Mouse (Mus musculus) limb, embryonic 13.5 days (tissue): Measurements from ENCODE around the gene Nap1l5. TPM values are rescaled to one million over a fixed set of nuclear protein-coding genes. Genes with fewer than 3 reads are reported as not detected.

Experiments used
- ATAC-seq: fragments of 200-750 bp; cut with Nextera tagmentation; 2 replicates; pipeline ENCODE4 v1.8.0; 2017; ENCODE audit warnings: low read depth, moderate number of reproducible peaks, moderate TSS enrichment; ENCODE audit not compliant: low FRiP score
- H3K27ac ChIP-seq: fragments of 300-500 bp; sonication (generic); 2 replicates; pipeline ENCODE4 v1.5.1; 2015; ENCODE audit warnings: inconsistent platforms, mild to moderate bottlenecking, moderate library complexity
- H3K27me3 ChIP-seq: fragments of 300-500 bp; sonication (generic); 2 replicates; pipeline ENCODE4 v1.6.1; 2015; ENCODE audit warnings: mild to moderate bottlenecking, inconsistent platforms
- H3K36me3 ChIP-seq: fragments of 300-500 bp; sonication (generic); 2 replicates; pipeline ENCODE4 v1.6.1; 2015; ENCODE audit warnings: inconsistent platforms, mild to moderate bottlenecking, moderate library complexity
- H3K4me1 ChIP-seq: fragments of 300-500 bp; sonication (generic); 2 replicates; pipeline ENCODE4 v1.6.1; 2015; ENCODE audit warnings: inconsistent platforms
- H3K4me2 ChIP-seq: fragments of 300-500 bp; sonication (generic); replicated peaks from 2 replicates; pipeline ENCODE4 v1.6.1; 2015; ENCODE audit warnings: inconsistent platforms, mild to moderate bottlenecking, moderate library complexity
- H3K4me3 ChIP-seq: fragments of 300-500 bp; sonication (generic); 2 replicates; pipeline ENCODE4 v1.5.1; 2015; ENCODE audit warnings: moderate library complexity, mild to moderate bottlenecking, inconsistent platforms
- H3K9ac ChIP-seq: fragments of 300-500 bp; sonication (generic); 2 replicates; pipeline ENCODE4 v1.6.1; 2015; ENCODE audit warnings: mild to moderate bottlenecking, inconsistent platforms
- H3K9me3 ChIP-seq: fragments of 300-500 bp; sonication (generic); 2 replicates; pipeline ENCODE4 v1.6.1; 2016; ENCODE audit warnings: inconsistent platforms
- WGBS: fragments of 180-500 bp; shearing (Covaris S2); methylation state at CpG from one replicate; pipeline ENCODE4 v1.1.7; 2015; 5-methylcytosine and 5-hydroxymethylcytosine counted together
- polyA plus RNA-seq: library from polyadenylated mRNA; unstranded; fragments of >200 nt; fragmentation: Nextera tagmentation; extraction: Ambion mirVana; gene quantifications from 2 replicates; pipeline ENCODE4 v1.2.1, GENCODE M21; 2015

Nap1l5 gene
- 3.4 and 3.9 TPM in 2 replicates for polyA plus RNA-seq

DNA sequence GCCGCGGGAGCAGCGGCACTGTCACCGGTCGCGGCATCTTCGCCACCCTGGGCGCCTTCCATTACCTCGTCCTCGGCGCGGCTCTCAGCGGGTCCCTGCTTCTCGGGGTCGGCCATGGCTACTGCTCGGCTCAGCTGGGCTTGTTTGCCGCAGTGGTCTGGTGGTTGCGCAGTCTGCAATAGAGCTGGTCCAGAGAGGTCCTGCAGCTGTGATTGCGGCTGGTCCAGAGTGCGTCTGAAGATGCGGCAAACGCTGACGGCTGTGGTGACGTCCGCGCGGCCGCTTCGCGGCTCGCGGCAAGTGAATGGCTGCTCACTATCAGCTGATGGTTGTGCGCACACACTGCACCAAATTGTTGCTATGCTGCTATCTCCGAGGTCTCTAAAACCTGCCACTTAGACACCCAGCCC, at the start of gene Nap1l5:
TSS of gene Nap1l5 (minus strand) at position 225 of the 410 bp plus-strand sequence.
- ATAC-seq = peak; percentile 64; the same call in 1 of the 2 replicates
- Histone ChIP-seq H3K27me3 (no peaks in the 10 kb centered on the region), H3K4me1 (peaks cover 8% of the 10 kb centered on the region), H3K4me2 (peak within 1 kb of the TSS; percentile 74), H3K4me3 (peak within 1 kb of the TSS; percentile 47), H3K9me3 (peaks cover 20% of the 10 kb centered on the region), H3K9ac (peak within 1 kb of the TSS; percentile 43; the same call in 1 of the 2 replicates), H3K27ac (no peak within 1 kb of the TSS), H3K36me3 (no peaks in the 10 kb centered on the region; the same call in 1 of the 2 replicates)
- 51% methylated on average over 34 of the region's 34 CpGs for WGBS

DNA sequence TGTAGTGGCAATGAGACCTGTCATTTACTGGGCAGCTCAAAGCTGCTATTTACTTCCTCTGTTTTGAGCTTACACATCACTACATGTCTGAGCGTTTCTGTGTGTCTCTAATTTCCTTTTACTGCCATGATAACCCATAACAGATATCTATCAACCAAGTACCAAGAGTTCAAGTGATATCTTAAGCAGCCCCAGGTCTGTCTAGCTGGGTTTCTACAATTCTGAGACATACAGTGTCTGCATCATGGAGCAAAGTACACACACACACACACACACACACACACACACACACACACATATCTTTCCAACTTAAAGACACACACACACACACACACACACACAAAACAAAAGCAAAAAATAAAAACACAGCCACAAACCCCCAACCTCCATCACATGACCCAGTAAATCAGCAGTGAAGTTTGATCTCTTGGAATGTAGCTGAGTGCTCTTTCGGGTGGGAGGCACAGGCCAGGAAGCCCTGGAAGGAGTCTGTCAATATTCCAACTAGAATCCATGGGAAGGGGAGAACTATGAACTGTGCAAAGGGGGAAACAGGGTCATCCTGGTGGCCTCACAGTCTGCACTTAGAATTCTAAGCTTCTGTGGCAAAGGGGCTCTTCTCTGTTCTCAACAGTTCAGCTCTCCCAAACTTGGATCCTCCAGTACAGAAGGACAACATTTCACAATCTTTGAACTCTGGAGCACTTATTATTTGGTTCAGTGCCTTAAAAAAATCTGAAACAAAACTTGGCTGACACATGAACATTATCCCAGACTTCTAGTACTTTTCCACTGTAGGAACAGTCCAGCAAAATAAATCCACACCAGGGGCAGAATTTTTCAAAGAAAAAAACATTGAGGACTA, 44.5 kb upstream of the Nap1l5 start:
- Histone ChIP-seq H3K27me3 (no peaks in the 10 kb centered on the region), H3K9me3 (no peaks in the 10 kb centered on the region), H3K9ac (no peak overlapping the region), H3K4me2 (no peak overlapping the region), H3K4me1 (no peaks in the 10 kb centered on the region), H3K4me3 (no peak overlapping the region), H3K36me3 (0 out of 2 replicates have a peak, but pooled peaks cover 12% of the 10 kb centered on the region), H3K27ac (no peak overlapping the region)
- ATAC-seq = peak; percentile 28; the same call in 1 of the 2 replicates
- WGBS = 61% methylated on average over 2 of the region's 2 CpGs

DNA sequence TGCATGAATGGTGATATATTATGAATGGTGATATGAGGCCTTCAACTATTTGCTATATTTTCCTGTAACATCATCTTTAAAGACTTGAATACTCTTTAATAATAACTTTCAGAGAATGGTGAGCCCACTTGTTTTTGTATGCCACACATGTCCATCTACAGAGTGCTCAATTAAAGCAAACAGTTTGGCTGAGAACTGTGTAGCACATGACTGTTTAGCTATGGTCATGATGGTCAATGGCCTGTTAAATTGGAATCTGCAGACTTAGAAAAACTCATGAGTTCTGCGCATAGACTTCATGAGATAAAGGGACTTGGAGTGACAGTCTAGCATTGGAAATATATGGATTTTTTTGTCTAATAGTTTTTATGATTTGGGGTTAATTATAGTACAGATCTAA, 43.5 kb upstream of the Nap1l5 start:
- H3K27me3 ChIP-seq = no peaks in the 10 kb centered on the region
- no peak for ATAC-seq
- no peaks in the 10 kb centered on the region for H3K4me1 ChIP-seq
- H3K4me3 ChIP-seq = no peak overlapping the region
- no peak overlapping the region for H3K4me2 ChIP-seq
- no peak overlapping the region for H3K27ac ChIP-seq
- 0 out of 2 replicates have a peak, but pooled peaks cover 12% of the 10 kb centered on the region for H3K36me3 ChIP-seq
- no peaks in the 10 kb centered on the region for H3K9me3 ChIP-seq
- H3K9ac ChIP-seq = no peak overlapping the region
- WGBS = 94% methylated on average over 1 of the region's 1 CpGs

DNA sequence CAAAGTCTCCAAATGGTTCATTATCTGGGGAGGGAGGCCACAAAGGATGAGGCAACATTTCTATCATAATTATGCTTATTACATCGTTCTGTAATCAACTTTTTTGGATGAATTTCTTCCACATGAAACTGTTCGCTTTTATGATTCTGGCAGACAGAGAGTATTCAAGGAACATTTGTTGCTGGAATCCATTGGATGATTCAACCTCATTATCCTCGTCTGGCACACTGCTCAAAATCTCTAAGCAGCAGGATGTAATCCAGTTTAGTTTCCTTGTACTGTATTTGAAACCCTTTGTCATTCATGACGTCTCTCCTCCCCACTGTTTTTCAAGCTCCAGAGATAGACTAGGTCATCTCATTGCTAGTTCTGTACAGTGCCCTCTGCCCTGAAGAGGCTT, 40.0 kb upstream of the Nap1l5 start:
- Histone ChIP-seq H3K27me3 (no peaks in the 10 kb centered on the region), H3K36me3 (0 out of 2 replicates have a peak, but pooled peaks cover 5% of the 10 kb centered on the region), H3K9ac (no peak overlapping the region), H3K4me3 (no peak overlapping the region), H3K27ac (no peak overlapping the region), H3K4me1 (no peaks in the 10 kb centered on the region), H3K9me3 (no peaks in the 10 kb centered on the region), H3K4me2 (no peak overlapping the region)
- 81% methylated on average over 4 of the region's 4 CpGs for WGBS
- no peak for ATAC-seq

DNA sequence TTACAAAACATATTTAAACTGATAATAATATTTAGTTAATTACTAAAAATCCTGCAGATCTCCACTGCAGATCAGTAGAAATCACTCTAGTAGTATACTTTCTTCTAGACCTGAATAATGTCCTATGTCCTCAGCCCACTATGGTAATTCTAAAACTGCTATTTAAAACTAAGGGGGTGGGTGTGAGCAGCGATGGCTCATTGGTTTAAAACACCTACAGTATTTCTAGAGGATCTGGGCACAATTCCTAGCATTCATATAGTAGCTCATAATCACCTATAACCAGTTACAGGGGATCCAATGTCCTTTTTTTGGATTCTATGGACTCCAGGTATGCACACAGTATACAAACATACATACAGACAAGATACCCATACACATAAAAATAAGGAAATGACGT, 39.4 kb upstream of the Nap1l5 start:
- WGBS = 68% methylated on average over 2 of the region's 2 CpGs
- 0 out of 2 replicates have a peak, but pooled peaks cover 5% of the 10 kb centered on the region for H3K36me3 ChIP-seq
- no peak for ATAC-seq
- H3K27ac ChIP-seq = no peak overlapping the region
- H3K9ac ChIP-seq = no peak overlapping the region
- H3K9me3 ChIP-seq = no peaks in the 10 kb centered on the region
- no peak overlapping the region for H3K4me3 ChIP-seq
- no peaks in the 10 kb centered on the region for H3K27me3 ChIP-seq
- H3K4me1 ChIP-seq = no peaks in the 10 kb centered on the region
- no peak overlapping the region for H3K4me2 ChIP-seq

DNA sequence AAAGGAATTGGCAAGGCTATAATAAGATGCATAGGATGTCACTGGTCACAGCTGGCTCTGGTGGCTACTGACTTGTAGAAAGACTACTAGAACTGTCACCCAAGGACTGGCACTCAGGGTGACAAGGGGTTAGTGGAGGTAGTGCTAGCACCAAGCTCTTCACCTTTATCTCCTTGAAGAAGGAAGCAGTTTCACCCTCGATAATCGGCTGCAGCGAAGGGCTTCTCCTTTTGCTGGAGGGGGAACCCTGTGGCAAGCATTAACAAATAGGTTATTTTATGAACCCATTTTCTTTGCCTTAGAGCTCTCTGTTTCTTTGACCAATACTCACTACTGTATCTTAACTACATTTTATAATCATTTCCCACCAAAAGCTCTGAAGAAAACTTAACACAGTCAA, 37.1 kb upstream of the Nap1l5 start:
- Histone ChIP-seq H3K9me3 (no peaks in the 10 kb centered on the region), H3K4me1 (no peaks in the 10 kb centered on the region), H3K36me3 (0 out of 2 replicates have a peak, but pooled peaks cover 5% of the 10 kb centered on the region), H3K4me3 (no peak overlapping the region), H3K4me2 (no peak overlapping the region), H3K27me3 (no peaks in the 10 kb centered on the region), H3K27ac (no peak overlapping the region), H3K9ac (no peak overlapping the region)
- WGBS = 82% methylated on average over 3 of the region's 3 CpGs
- ATAC-seq = no peak

DNA sequence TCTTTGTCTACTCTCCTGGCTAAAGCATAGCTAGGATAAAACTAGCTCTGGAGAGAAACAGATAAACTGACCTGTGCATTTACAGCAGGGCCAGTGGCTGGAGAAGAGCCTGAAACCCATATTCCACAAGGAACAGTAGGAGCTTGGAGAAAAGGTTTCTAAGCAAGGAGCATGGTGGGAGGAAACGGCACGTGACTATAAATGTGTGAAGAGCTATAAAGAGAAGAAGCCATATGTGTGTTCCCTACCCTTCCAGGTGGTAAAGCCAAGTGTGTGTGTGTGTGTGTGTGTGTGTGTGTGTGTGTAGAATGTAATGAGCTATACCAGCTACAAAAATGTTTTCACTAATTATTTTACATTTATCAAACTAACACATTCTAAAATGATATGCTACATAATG, 35.4 kb upstream of the Nap1l5 start:
- H3K9me3 ChIP-seq = no peaks in the 10 kb centered on the region
- 53% methylated on average over 2 of the region's 2 CpGs for WGBS
- H3K27ac ChIP-seq = no peak overlapping the region
- no peaks in the 10 kb centered on the region for H3K4me1 ChIP-seq
- ATAC-seq = no peak
- H3K36me3 ChIP-seq = no peaks in the 10 kb centered on the region
- no peak overlapping the region for H3K9ac ChIP-seq
- no peak overlapping the region for H3K4me2 ChIP-seq
- H3K27me3 ChIP-seq = no peaks in the 10 kb centered on the region
- H3K4me3 ChIP-seq = no peak overlapping the region

DNA sequence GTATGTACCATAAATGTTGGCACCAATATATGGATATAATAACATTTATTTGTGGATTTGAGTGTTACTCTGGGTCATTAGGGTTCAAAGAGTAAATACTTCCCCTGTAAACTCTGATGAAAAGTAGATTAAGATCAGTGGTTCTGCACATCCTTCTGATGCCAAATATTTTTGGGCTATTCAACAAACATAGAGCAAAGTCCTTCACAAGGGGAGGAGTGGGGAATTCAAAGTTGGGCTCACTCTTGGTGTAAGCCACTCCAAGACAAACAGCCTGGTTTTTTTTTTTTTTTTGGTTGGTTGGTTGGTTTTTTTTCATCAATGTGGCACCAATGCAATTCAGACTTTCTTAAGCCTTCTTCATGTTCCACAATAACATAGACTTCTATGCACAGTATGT, 30.9 kb upstream of the Nap1l5 start:
- Histone ChIP-seq H3K36me3 (0 out of 2 replicates have a peak, but pooled peaks cover 8% of the 10 kb centered on the region), H3K9me3 (no peaks in the 10 kb centered on the region), H3K4me3 (no peak overlapping the region), H3K4me1 (peaks cover 6% of the 10 kb centered on the region; the same call in 1 of the 2 replicates), H3K27me3 (no peaks in the 10 kb centered on the region), H3K27ac (no peak overlapping the region), H3K9ac (no peak overlapping the region), H3K4me2 (no peak overlapping the region)
- ATAC-seq = no peak

DNA sequence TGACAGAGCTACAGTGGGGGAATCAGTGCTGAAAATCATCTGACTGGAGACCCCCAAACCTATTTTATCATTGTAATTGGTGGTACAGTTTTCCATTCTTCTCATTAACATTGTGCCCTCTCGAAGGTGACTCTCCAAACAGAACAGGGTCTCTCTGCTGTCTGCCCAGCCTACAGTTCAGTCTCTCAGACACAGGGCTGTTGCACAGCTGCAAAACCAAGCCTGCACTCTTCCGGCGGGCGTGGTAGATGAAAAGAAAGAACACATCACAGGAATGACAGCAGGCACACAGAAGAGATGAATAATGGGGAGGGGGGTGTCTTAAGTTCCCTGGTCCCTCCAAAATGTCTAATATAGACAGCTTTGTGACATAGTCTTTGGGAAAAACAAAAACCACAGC, 27.3 kb upstream of the Nap1l5 start:
- Histone ChIP-seq H3K36me3 (0 out of 2 replicates have a peak, but pooled peaks cover 8% of the 10 kb centered on the region), H3K27me3 (no peaks in the 10 kb centered on the region), H3K4me3 (no peak overlapping the region), H3K27ac (no peak overlapping the region), H3K4me2 (no peak overlapping the region), H3K9me3 (no peaks in the 10 kb centered on the region), H3K4me1 (peaks cover 10% of the 10 kb centered on the region; the same call in 1 of the 2 replicates), H3K9ac (no peak overlapping the region)
- no peak for ATAC-seq
- 61% methylated on average over 4 of the region's 4 CpGs for WGBS

DNA sequence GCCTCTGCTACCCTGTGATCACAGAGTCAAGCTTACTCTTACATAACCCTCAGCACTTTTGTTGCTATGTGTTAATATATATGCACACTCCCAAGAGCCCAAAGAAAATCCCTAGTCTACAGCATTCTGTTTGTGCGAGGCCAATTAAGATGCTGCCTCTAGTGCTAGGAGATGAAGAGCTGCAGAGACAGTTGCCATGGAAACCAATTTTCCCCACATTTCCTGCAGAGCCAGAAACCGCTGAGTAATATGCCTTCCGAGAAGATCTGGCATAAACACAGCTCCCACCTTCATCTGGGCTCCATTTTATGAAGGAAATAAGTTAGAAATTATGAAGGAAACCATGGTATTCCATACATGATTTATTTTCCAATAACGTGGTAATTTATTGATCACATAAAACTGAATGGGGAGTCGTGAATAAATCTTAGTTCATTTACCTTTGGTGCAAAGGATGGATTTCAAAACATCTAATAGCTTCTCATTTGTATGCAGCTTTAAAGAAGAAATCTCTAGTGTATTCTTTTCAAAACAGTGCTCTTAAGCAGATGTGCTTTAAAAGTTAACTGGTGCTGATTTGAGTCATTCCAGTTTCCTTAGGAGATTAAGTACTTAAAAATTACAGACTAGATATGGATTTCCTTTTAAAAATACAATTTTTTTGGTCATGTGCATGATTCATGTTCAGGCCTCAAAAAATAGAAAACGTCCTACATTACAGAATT, 26.5 kb upstream of the Nap1l5 start:
- Histone ChIP-seq H3K4me1 (peaks cover 10% of the 10 kb centered on the region; the same call in 1 of the 2 replicates), H3K9me3 (no peaks in the 10 kb centered on the region), H3K27me3 (no peaks in the 10 kb centered on the region), H3K27ac (no peak overlapping the region), H3K36me3 (0 out of 2 replicates have a peak, but pooled peaks cover 8% of the 10 kb centered on the region), H3K9ac (no peak overlapping the region), H3K4me2 (no peak overlapping the region), H3K4me3 (no peak overlapping the region)
- 22% methylated on average over 6 of the region's 6 CpGs for WGBS
- ATAC-seq = no peak

DNA sequence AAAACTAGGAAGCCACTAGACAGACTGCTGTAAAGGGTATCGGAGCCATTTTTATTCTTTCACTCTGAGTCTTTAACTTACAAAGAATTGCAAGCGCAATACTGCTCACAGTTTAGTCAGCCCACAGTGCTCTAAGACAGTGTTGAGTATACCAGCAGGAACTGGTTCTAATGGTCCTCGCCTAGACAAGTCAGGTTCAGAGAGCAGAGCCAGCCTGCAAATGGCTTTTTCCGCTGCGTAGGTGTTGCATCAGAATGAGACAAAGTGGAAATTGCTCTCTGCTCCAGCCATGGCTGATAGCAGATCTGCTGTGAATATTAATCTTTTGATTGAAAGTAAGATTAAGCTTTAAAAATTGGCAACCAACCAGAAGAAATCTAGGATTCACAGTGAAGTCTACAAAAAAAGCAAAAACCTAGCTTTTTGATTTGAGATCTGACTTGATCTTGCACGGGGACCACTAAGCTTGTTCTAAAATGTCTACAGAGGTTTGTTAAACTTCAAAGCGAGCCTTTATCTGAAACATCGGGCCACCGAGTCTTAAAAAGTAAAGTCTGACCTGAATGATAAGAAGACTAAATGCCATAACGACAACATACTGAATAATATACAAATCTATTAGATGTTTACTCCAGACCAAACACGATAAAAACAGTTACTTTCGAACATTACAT, 25.8 kb upstream of the Nap1l5 start:
- H3K9ac ChIP-seq = no peak overlapping the region
- H3K4me2 ChIP-seq = no peak overlapping the region
- no peak overlapping the region for H3K4me3 ChIP-seq
- H3K27ac ChIP-seq = no peak overlapping the region
- 73% methylated on average over 12 of the region's 12 CpGs for WGBS
- ATAC-seq = no peak
- H3K27me3 ChIP-seq = no peaks in the 10 kb centered on the region
- no peaks in the 10 kb centered on the region for H3K9me3 ChIP-seq
- 0 out of 2 replicates have a peak, but pooled peaks cover 8% of the 10 kb centered on the region for H3K36me3 ChIP-seq
- H3K4me1 ChIP-seq = peaks cover 10% of the 10 kb centered on the region; the same call in 1 of the 2 replicates
